Mouse (Mus musculus): Measurements from ENCODE around the gene Rab3c.

- peak; percentile 79 for TF ChIP-seq CTCF (IDR thresholded peaks at IDR 0.05)
- TF ChIP-seq EP300 (IDR thresholded peaks at IDR 0.05; ENCODE audit: insufficient read depth, low read depth, low read length) = no peak
- no peak for TF ChIP-seq POLR2A (IDR thresholded peaks at IDR 0.05; ENCODE audit: insufficient read depth, low read depth, low read length)
Observed at GRCm38 (mm10) chr13:110039779-110040498, 240.9 kb downstream of the Rab3c start.

Data from heart, adult 2 months (tissue).